Mouse (Mus musculus): ENCODE measurements at regions not wholly inside any gene's neighbourhood (a gene's known extent, or its start where the extent isn't known, plus 50 kb on each side); places are given as distances from the start of the nearest gene placed in this dataset.

DNA sequence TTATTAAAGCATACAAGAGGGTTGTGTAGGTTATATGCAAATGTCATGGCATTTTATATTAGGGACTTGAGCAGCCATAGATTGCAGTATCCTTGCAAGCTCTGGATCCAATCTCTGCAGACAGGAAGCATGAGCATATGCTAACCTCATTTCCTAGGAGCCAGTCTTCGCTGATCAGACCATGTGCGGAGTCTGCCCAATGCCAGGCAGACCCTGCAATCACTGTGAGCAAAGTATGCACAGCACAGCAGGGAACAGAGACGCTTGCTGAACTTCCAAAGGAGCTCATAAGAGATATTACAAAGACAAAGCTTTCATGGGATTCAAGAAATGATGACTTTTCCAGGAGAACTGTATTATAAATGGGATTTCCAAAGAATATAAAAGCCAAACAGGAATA, 65.2 kb upstream of the Fbxl4 start:
- DNase-seq (ENCODE audit: inconsistent ontology term), result no peak

DNA sequence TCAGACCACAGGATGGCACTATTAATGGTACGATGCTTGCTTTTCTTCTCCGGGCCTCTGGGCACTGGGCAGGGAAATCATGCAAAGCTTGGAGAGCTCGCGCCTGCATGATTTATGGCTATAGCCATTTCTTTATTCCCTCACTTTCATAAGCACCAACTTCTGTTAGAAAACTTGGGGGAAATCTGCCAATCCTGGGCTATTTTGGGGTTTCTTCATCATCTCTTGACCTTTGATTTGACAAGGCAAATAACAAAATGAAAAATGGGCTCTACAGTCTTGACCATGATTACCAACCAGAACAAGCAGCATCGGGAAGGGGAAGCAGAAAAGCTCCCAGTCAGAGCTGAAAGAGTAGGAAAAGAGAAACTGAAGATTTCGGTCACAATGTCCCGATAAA, 57.1 kb upstream of the Fbxl4 start:
- DNase-seq (ENCODE audit: inconsistent ontology term), result no peak

DNA sequence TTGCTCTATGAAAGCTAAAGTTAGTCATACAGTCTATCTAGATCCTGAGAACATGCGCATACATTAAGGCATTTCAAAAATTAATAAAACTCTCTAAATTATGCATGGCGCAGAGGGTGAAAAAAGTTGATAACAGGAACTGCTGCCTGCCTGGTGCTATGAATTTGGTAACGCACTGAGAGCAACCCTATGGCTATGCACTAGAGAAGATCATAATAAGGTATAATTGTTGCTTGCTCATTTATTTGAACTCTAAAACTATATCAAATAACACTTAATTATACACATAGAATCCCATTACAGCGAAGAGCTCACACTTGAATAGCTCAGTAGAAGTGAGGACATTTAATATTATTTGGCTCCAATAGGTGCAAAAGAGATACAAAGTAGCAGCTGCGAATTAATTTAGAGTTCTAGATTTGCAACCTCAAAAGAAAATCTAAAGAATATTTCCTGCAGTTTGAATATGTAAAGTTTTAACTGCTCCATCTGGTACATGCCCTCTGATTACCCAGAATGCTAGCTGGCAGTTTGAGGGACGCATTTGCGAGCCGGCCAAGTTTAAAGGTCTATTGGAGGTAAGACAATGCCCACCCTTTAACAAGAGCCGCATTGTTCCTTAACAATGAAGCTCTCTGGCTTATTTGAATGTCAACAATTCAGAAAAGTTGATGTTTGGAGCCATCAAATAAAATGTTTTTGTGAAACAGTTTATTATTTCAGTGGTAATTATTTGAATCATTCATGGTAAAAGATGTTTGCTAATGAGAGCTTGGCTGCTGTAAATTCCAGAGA, 56.0 kb upstream of the Fbxl4 start:
- peak; percentile 91 for DNase-seq (ENCODE audit: inconsistent ontology term)

DNA sequence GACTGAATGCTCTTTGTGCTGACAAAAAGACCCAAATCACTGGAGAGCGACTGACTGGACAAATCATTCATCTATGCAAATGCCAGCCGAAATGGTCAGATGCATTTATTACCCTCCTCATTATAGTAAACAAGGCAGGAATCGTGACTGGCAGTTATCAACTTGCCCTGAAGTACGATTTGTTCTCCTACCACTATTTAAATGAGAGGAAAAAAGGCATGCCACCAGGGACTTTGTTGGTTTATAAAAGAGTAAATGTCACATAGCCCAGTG, 55.5 kb upstream of the Fbxl4 start:
- no peak for DNase-seq (ENCODE audit: inconsistent ontology term)

DNA sequence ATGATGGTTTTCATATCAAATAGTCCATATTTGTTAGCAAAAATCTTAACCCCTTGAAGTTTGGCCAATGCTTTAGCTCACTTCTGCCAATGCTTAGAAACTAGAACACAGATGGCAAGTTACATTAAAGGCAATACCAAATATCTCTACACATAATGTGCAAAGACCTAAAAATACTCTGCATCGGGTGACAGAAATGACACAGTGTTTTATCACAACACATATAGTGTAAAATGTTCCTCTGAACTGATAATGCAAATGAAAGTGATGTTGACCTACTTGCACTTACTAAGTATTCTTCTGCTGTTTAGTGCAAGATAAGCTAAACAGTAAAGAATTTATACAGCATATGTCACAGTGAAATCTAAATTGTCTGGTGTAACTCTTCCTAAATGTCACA, 55.1 kb upstream of the Fbxl4 start:
- DNase-seq (ENCODE audit: inconsistent ontology term), result no peak

Measured in Muller cell, postnatal 12 days (primary cell).